Mouse (Mus musculus): ENCODE measurements around the gene Shpk.

DNA sequence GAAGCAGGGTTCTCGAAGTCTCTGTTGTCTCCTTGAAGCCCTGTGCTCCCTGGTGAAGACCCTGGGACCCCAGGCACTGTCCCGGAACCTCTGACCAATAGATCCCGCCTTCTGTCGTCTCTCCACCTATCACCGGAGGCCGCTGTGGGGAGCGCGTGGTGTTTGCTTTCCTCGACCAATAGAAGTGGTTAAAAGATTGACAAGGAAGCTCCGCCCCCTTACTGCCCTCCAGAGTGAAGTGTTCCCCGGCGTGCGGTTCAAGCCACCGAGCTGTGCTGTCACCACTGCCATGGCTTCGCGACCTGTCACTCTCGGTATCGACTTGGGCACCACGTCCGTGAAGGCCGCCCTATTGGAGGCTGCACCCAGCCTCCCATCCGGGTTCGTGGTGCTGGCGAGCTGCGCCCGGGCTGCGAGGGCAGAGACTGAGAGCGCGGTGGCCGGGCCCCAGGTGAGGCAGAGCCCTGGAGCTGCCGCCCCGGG, at the start of gene Shpk:
- TF ChIP-seq CTCF (conservative IDR thresholded peaks at IDR 0.05; ENCODE audit: low read length): no peak
- no peak for TF ChIP-seq POU5F1 (IDR thresholded peaks at IDR 0.05; ENCODE audit: borderline replicate concordance, low read length)
